Mouse (Mus musculus) pancreas, adult 10 weeks (tissue): ENCODE results near the gene Uso1. TPM values are rescaled to one million over a fixed set of nuclear protein-coding genes. Genes with fewer than 3 reads are reported as not detected.

Experiments
- polyA plus RNA-seq: library from polyadenylated mRNA; stranded (reverse); fragments of 350-450 nt; fragmentation: Illumina TruSeq; extraction: RNeasy Lipid Tissue Mini Kit (QIAGEN cat#74804); gene quantifications from one replicate; pipeline ENCODE4 v1.2.3, GENCODE M21; 2015; ENCODE audit warnings: low read depth, low replicate concordance; ENCODE audit not compliant: insufficient read depth

Uso1 gene
- 24.5 TPM for polyA plus RNA-seq

DNA sequence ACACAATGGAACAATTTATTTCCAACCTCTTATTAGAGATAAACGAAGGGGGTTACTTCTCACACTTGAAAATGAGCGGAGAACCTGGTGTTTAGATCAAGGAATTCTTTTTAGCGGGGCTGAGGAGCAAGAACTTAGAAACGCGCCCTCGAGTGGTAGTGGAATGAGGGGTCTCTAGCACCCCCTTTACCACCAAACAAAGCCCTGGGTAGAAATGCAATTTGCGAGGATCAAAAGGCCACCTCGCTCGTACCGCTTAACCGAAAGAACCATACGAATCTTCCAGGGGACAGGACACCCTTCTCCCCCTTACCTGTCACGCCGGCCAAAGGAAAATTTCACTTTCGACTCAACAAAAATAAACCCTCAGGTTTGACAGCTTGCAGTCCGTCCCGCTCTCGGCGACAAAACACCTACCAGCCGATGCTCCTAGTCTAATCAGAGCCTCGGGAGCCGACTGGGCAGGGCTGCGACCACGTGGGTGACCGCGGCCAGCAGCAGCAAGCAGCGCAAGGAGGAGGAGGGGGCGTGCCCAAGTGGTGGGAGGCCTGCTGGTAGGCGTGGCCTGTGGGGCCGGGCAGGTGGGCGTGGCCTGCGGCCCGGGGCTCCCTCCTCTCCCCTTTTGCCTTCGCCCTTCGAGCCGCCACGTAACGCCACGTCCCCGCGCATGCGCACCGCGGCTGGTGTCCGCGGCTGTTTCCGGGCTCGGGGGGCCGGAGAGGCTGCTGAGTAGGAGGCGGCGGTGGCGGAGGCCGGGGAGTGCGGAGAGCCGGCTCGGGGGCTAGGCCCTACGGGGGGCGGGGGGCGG, at the start of gene Uso1:
TSS of gene Uso1 (plus strand) at position 700 of the 808 bp plus-strand sequence.

GRCm38 (mm10) chr5:92215308-92215707, 77.6 kb downstream of the Uso1 start, which contains the start of gene U90926:
Gene U90926 (minus strand): TSS chr5:92215408.

Other genes with a start within 250 kb of the Uso1 start
- gene Rchy1, start 174.9 kb upstream of the Uso1 start, polyA plus RNA-seq = 18.4 TPM
- gene Odaph, start 150.5 kb upstream of the Uso1 start, polyA plus RNA-seq = not detected
- 2.6 TPM for gene Cdkl2, start 94.1 kb upstream of the Uso1 start, polyA plus RNA-seq
- 13.7 TPM for gene G3bp2, start 54.2 kb upstream of the Uso1 start, polyA plus RNA-seq
- not detected for gene U90926, start 77.5 kb downstream of the Uso1 start, polyA plus RNA-seq
- not detected for gene Ppef2, start 118.3 kb downstream of the Uso1 start, polyA plus RNA-seq
- gene Naaa, start 140.2 kb downstream of the Uso1 start, polyA plus RNA-seq = 3.1 TPM
- 3.6 TPM for gene Sdad1, start 172.5 kb downstream of the Uso1 start, polyA plus RNA-seq
- gene Cxcl9, start 190.1 kb downstream of the Uso1 start, polyA plus RNA-seq = not detected
- 12.6 TPM for gene Art3, start 193.9 kb downstream of the Uso1 start, polyA plus RNA-seq
- 2.4 TPM for gene Cxcl10, start 211.0 kb downstream of the Uso1 start, polyA plus RNA-seq